Mouse (Mus musculus): Measurements from ENCODE around the gene Cbx1. TPM values are rescaled to one million over a fixed set of nuclear protein-coding genes. Genes with fewer than 3 reads are reported as not detected.
A peak's percentile ranks its signal among the peaks of the same experiment; 100 is the strongest.

The Cbx1 gene
- 9.9 and 23.5 TPM in 2 replicates for polyA plus RNA-seq (2012; rRNA removed)
- polyA plus RNA-seq (2014; fragmentation: Nextera tagmentation; extraction: Ambion mirVana): 25.0 and 26.0 TPM in 2 replicates

DNA sequence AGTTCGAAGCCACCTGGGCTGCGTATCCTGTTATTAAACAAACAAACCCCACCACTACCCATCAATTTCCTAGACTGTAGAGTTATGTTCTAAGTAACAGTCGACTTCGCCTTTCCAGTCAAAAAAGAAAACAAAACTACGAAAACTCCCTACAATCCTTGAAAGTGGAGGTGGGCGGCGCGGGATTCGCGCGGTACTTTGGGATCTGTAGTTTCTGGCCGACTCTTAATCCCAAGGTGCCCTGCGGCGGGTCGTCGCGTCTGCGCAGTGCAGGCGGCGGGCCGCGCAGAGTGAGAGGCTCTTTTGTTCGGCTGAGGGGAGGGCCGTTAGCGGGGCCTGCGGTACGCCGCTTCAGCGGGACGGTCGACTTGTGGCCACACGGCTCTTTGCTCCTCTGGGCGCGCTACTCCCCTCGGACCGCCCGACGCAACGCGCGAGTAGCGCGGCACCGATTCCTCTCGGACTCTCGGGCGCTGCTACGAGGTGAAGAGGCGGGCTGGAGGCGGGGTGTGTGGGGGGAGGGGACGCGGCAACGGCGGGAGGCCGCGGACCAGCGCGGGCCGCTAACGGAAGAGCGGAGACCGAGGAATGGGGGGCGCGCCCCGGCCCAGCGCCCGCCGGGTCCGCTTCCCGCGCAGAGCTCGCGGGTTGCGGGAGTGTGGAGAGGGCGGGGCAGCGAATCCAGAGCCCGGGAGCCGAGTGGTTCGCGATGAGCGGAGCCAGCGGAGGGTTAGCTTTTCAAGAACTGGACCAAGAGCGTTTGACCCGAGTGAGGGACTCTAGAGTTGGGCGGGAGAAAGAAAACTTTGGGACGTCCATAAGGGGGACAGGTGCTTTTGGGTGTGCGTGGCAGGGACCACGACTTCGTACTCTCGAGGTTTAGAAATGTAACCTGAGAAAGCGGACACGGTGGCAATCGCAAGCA, at the start of gene Cbx1:
Gene Cbx1 (plus strand): TSS at position 257 of the 925 bp plus-strand sequence.
- Histone ChIP-seq H3K4me1 (replicated peaks; ENCODE audit: control insufficient read depth in 2 of 2, insufficient read depth in 2 of 2, low read length in 1 of 2) (peaks cover 5 to 9% of the 10 kb centered on the region in 2 experiments), H3K27me3 (ENCODE audit: control insufficient read depth, insufficient read depth, low read length) (no peaks in the 10 kb centered on the region), H3K9ac (replicated peaks) (peak within 1 kb of the TSS; percentile 94), H3K9me3 (ENCODE audit: control insufficient read depth, low read length) (no peaks in the 10 kb centered on the region), H3K36me3 (replicated peaks; ENCODE audit: control insufficient read depth, insufficient read depth, low read depth) (peaks cover 3% of the 10 kb centered on the region; the same call in 1 of the 2 replicates), H3K4me3 (ENCODE audit: insufficient read depth in 1 of 2, low read depth in 2 of 2, low read length in 2 of 2) (peak within 1 kb of the TSS; percentile 77 to 95), H3K27ac (peak within 1 kb of the TSS; percentile 86), H3K4me2 (ENCODE audit: low read depth) (peak within 1 kb of the TSS; percentile 79)
- peak; percentile 77 to 79 (median 78) for DNase-seq (ENCODE audit: low read depth in 3 of 3, low spot score in 3 of 3)
- ATAC-seq (ENCODE audit: insufficient read depth): peak; percentile 98
- 1% methylated on average over 93 of the region's 93 CpGs for WGBS (ENCODE audit: insufficient replicate concordance)
- TF ChIP-seq EP300 (IDR thresholded peaks at IDR 0.05; ENCODE audit: low read depth) (no peak), CTCF (IDR thresholded peaks at IDR 0.05; ENCODE audit: low read depth) (no peak)

DNA sequence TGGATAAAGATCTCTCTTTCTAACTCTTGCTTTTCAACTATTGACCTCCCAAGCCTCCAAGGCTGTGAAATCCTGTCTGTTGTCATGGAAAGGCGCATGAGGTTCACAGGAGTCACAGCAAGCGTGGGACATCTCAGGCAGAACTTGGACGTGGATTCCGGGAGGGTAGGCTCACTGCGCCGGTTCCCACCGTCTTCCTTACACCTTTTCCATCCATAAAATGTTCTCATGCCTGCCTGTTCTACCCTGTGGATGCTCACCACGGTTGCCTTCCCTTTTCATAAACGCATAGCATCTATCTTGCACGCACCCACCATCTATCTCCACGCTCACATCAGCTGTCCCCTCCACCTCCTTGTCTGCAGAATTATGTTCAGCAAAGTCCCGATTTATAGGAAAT, 48.1 kb upstream of the Cbx1 start:
- Histone ChIP-seq H3K4me3 (ENCODE audit: insufficient read depth in 1 of 2, low read depth in 2 of 2, low read length in 2 of 2) (no peak overlapping the region), H3K27ac (no peak overlapping the region), H3K9me3 (ENCODE audit: control insufficient read depth, low read length) (no peaks in the 10 kb centered on the region), H3K4me1 (replicated peaks; ENCODE audit: control insufficient read depth in 2 of 2, insufficient read depth in 2 of 2, low read length in 1 of 2) (no peaks in the 10 kb centered on the region), H3K27me3 (ENCODE audit: control insufficient read depth, insufficient read depth, low read length) (no peaks in the 10 kb centered on the region; the same call in 1 of the 2 replicates), H3K4me2 (ENCODE audit: low read depth) (no peak overlapping the region), H3K36me3 (replicated peaks; ENCODE audit: control insufficient read depth, insufficient read depth, low read depth) (no peaks in the 10 kb centered on the region), H3K9ac (replicated peaks) (no peak overlapping the region)
- ATAC-seq (ENCODE audit: insufficient read depth): no peak
- TF ChIP-seq CTCF (IDR thresholded peaks at IDR 0.05; ENCODE audit: low read depth) (no peak), EP300 (IDR thresholded peaks at IDR 0.05; ENCODE audit: low read depth) (no peak)
- no peak for DNase-seq (ENCODE audit: low read depth in 3 of 3, low spot score in 3 of 3)
- WGBS (ENCODE audit: insufficient replicate concordance): 66% methylated on average over 12 of the region's 12 CpGs

DNA sequence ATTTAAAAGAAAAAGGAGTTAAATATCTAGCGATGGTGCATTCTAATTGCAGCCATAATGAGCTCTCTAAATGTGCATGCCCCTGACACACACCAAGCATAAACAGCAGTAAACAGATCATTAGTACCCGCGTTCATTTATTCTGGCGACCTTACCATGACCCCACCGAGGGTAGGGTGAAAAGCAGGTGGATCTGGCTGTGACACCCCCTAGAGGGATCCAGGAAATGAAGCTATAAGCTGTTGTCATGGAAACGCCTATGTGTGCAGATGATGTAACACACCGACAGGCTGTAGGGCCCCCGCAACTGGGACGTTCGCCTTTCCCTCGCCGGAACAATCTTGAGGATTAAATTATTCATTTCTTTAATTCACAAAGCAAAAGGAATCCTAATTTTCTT, 46.9 kb upstream of the Cbx1 start:
- no peak overlapping the region for H3K4me3 ChIP-seq (ENCODE audit: insufficient read depth in 1 of 2, low read depth in 2 of 2, low read length in 2 of 2)
- H3K9ac ChIP-seq (replicated peaks): no peak overlapping the region
- no peak overlapping the region for H3K27ac ChIP-seq
- no peaks in the 10 kb centered on the region for H3K36me3 ChIP-seq (replicated peaks; ENCODE audit: control insufficient read depth, insufficient read depth, low read depth)
- no peaks in the 10 kb centered on the region; the same call in 1 of the 2 replicates for H3K27me3 ChIP-seq (ENCODE audit: control insufficient read depth, insufficient read depth, low read length)
- 29% methylated on average over 12 of the region's 12 CpGs for WGBS (ENCODE audit: insufficient replicate concordance)
- H3K9me3 ChIP-seq (ENCODE audit: control insufficient read depth, low read length): no peaks in the 10 kb centered on the region
- no peaks in the 10 kb centered on the region for H3K4me1 ChIP-seq (replicated peaks; ENCODE audit: control insufficient read depth in 2 of 2, insufficient read depth in 2 of 2, low read length in 1 of 2)
- TF ChIP-seq CTCF (IDR thresholded peaks at IDR 0.05; ENCODE audit: low read depth) (no peak), EP300 (IDR thresholded peaks at IDR 0.05; ENCODE audit: low read depth) (no peak)
- DNase-seq (ENCODE audit: low read depth in 3 of 3, low spot score in 3 of 3) (no peak), ATAC-seq (ENCODE audit: insufficient read depth) (no peak)
- H3K4me2 ChIP-seq (ENCODE audit: low read depth): no peak overlapping the region

DNA sequence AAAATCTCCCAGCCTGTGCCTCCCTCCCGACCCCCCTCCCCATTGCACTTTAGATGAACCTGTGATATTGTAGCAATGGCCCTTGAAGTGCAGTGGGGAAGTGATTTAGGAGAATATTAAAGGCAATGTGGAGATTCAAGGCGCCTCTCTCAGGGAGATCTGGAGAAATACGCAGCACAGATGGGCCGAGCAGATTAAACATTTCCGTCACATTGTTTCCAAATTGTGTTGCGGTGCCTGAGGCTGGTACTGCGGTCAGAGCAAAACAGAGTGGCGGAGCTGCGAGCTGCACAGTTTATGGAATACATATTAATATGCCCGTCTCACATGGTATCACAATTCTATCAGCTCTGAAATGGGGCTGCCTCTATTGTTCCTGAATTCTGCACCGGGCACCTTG, 45.9 kb upstream of the Cbx1 start:
- H3K36me3 ChIP-seq (replicated peaks; ENCODE audit: control insufficient read depth, insufficient read depth, low read depth): no peaks in the 10 kb centered on the region
- no peak overlapping the region for H3K9ac ChIP-seq (replicated peaks)
- TF ChIP-seq CTCF (IDR thresholded peaks at IDR 0.05; ENCODE audit: low read depth) (no peak), EP300 (IDR thresholded peaks at IDR 0.05; ENCODE audit: low read depth) (no peak)
- H3K9me3 ChIP-seq (ENCODE audit: control insufficient read depth, low read length): no peaks in the 10 kb centered on the region
- H3K27me3 ChIP-seq (ENCODE audit: control insufficient read depth, insufficient read depth, low read length): no peaks in the 10 kb centered on the region; the same call in 1 of the 2 replicates
- no peak overlapping the region for H3K4me2 ChIP-seq (ENCODE audit: low read depth)
- DNase-seq (ENCODE audit: low read depth in 3 of 3, low spot score in 3 of 3) (no peak), ATAC-seq (ENCODE audit: insufficient read depth) (no peak)
- H3K4me3 ChIP-seq (ENCODE audit: insufficient read depth in 1 of 2, low read depth in 2 of 2, low read length in 2 of 2): no peak overlapping the region
- H3K4me1 ChIP-seq (replicated peaks; ENCODE audit: control insufficient read depth in 2 of 2, insufficient read depth in 2 of 2, low read length in 1 of 2): no peaks in the 10 kb centered on the region
- WGBS (ENCODE audit: insufficient replicate concordance): 39% methylated on average over 11 of the region's 11 CpGs
- no peak overlapping the region for H3K27ac ChIP-seq

DNA sequence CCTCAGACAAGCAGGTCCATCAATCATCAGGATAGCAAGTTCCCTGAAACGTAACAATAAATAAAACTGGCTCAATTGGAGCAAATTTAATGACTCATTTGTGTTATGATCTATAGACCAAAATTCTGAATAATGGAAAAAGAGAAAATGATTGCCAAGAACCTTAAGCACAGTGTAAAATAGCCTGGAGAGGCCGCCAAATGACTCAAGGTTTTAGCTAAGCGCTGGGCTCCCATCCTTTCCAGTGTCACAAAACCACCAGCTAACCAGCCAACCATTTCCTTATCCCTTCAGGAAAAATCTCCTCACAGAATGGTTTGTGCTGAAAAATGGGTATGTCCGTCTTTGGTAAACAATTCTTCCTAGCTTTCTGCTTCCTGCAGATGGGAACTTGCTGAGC, 45.0 kb upstream of the Cbx1 start:
- Histone ChIP-seq H3K36me3 (replicated peaks; ENCODE audit: control insufficient read depth, insufficient read depth, low read depth) (no peaks in the 10 kb centered on the region), H3K9me3 (ENCODE audit: control insufficient read depth, low read length) (no peaks in the 10 kb centered on the region), H3K4me2 (ENCODE audit: low read depth) (no peak overlapping the region), H3K4me3 (ENCODE audit: insufficient read depth in 1 of 2, low read depth in 2 of 2, low read length in 2 of 2) (no peak overlapping the region), H3K9ac (replicated peaks) (no peak overlapping the region), H3K27ac (no peak overlapping the region), H3K4me1 (replicated peaks; ENCODE audit: control insufficient read depth in 2 of 2, insufficient read depth in 2 of 2, low read length in 1 of 2) (no peaks in the 10 kb centered on the region), H3K27me3 (ENCODE audit: control insufficient read depth, insufficient read depth, low read length) (no peaks in the 10 kb centered on the region; the same call in 1 of the 2 replicates)
- WGBS (ENCODE audit: insufficient replicate concordance): 44% methylated on average over 4 of the region's 4 CpGs
- DNase-seq (ENCODE audit: low read depth in 3 of 3, low spot score in 3 of 3) (no peak), ATAC-seq (ENCODE audit: insufficient read depth) (no peak)
- no peak for TF ChIP-seq CTCF (IDR thresholded peaks at IDR 0.05; ENCODE audit: low read depth)
- TF ChIP-seq EP300 (IDR thresholded peaks at IDR 0.05; ENCODE audit: low read depth): no peak

Measured in liver, embryonic 14.5 days (tissue).